ENCODE assay signal across 8 mouse cellular contexts in the genomic region with DNA sequence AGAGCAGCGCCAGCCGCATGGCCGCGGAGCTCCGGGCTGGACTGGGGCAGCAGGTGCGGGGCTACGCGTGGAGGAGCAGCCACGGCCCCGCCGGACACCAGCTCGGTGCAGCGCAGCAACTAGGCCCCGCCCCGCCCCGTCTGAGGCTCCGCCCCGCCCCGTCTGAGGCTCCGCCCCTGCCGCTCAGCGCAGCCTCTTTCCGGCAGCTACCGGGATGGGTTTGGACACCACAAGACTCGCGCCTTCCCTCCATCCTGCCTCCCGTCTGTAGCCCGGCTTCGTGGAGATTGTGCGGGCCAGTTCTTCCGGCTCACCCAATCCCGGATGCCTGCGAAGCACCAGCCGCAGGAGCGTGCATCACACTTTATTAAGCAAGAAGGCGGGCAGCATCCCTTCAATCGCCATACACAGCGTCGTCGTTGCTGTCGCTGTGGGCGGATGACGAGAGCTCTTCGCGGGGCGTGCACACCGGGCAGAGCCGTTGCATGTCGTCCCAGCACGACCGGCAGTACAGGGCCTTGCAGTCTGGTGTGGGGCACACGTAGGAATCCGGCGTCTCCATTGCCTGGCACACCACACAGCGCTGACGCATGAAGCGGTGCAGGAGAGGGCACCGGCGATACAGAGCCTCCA. TPM values are rescaled to one million over a fixed set of nuclear protein-coding genes. Genes with fewer than 3 reads are reported as not detected.
A peak's percentile ranks its signal among the peaks of the same experiment; 100 is the strongest.
DNase-seq lines count a peak whose midpoint lies in the region; ATAC-seq lines count a peak whose summit lies in the region.

A gene (minus strand): TSS at position 128 of the 633 bp plus-strand sequence.

- H3K9me3 ChIP-seq in hindbrain, embryonic 15.5 days = no peaks in the 10 kb centered on the region

- peak within 1 kb of the TSS; percentile 60 for H3K9ac ChIP-seq in hindbrain, embryonic 15.5 days

- under 1% methylated on average over 55 of the region's 59 CpGs for WGBS in hindbrain, embryonic 15.5 days

- H3K4me3 ChIP-seq in hindbrain, embryonic 15.5 days = peak within 1 kb of the TSS; percentile 76

- H3K27me3 ChIP-seq in hindbrain, embryonic 15.5 days = peaks cover 4% of the 10 kb centered on the region

- H3K4me1 ChIP-seq in hindbrain, embryonic 15.5 days (replicated peaks) = peaks cover 16% of the 10 kb centered on the region

- ATAC-seq in hindbrain, embryonic 15.5 days (ENCODE audit: low FRiP score, low read depth) = peak; percentile 93

- H3K4me2 ChIP-seq in hindbrain, embryonic 15.5 days = peak within 1 kb of the TSS; percentile 97

- peak within 1 kb of the TSS; percentile 91 for H3K27ac ChIP-seq in hindbrain, embryonic 15.5 days (replicated peaks)

- 0 out of 2 replicates have a peak, but pooled peaks cover 6% of the 10 kb centered on the region for H3K36me3 ChIP-seq in hindbrain, embryonic 15.5 days

- DNase-seq in T-cell, adult 2 months (ENCODE audit: low spot score) = peak; percentile 85
- peak; percentile 91 to 95 for DNase-seq in cerebellum, postnatal 36 days
- peak; percentile 87 for DNase-seq in gastrocnemius, adult 18-20 months (ENCODE audit: low spot score)
- DNase-seq in left cerebral cortex, adult 11 months (ENCODE audit: low spot score) = peak; percentile 85
- DNase-seq in lung, postnatal 36 days = peak; percentile 94
- peak; percentile 91 for DNase-seq in retina, embryonic 14.5 days (ENCODE audit: low spot score)
- peak; percentile 84 to 88 for DNase-seq in thymus, postnatal 36 days

RNA-seq across cellular contexts. Expression of the gene that starts here (rescaled TPM):
- total RNA-seq in gastrocnemius, adult 18-20 months (2021) = 10 to 100 TPM; 16.9 to 26.1 TPM
- polyA plus RNA-seq in hindbrain, embryonic 15.5 days (2015; fragmentation: Nextera tagmentation; extraction: Ambion mirVana) = 71.0 and 77.1 TPM in 2 replicates

Comparison
In these comparisons a context has a peak if more than half of its experiments do, and no peak if none do; other contexts are left out.
1. Peak in every context shown above with its lines: DNase-seq, ATAC-seq, H3K4me3 ChIP-seq and H3K27ac ChIP-seq.